Mouse (Mus musculus): ENCODE data around the gene Fxyd6.
A peak's percentile ranks its signal among the peaks of the same experiment; 100 is the strongest.

Fxyd6 gene

DNA sequence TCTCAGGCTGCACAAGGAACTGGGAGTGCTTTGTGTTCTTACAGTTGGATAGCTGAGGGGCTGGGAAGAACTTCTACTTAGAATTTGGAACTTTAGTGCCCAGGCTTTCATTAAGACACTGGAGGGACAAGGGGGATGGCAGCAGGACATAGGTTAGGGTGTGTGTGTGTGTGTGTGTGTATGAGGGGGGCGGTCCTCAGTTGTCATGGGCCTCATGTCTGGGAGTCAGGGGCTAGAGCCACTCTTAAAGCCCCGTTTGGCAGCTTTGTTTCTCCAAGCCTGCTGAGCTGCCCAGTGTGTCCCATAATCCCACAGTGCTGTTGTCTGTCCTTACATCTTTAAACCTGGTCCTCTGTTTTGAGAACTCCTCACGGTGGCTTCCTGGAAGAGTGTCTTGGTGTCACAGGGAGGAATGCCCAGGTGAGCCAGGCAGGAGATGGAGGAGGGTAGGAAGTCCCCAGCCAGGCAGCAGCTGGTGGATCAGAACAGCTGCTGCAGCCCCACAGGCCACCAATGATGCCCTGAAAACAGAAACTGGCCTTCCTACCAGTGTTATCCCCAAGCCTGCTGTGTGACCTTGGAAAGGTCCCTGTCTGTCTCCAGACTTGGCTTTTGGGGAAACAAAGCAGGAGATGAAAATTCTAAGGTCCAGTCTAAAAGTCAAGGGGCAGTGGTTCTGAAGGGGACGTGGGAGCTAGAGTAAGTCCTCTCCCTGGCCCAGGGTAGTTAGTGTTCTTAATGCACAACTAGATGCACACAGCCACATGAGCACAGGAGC is 42.9 kb downstream of the Fxyd6 start:
- DNase-seq: no peak

DNA sequence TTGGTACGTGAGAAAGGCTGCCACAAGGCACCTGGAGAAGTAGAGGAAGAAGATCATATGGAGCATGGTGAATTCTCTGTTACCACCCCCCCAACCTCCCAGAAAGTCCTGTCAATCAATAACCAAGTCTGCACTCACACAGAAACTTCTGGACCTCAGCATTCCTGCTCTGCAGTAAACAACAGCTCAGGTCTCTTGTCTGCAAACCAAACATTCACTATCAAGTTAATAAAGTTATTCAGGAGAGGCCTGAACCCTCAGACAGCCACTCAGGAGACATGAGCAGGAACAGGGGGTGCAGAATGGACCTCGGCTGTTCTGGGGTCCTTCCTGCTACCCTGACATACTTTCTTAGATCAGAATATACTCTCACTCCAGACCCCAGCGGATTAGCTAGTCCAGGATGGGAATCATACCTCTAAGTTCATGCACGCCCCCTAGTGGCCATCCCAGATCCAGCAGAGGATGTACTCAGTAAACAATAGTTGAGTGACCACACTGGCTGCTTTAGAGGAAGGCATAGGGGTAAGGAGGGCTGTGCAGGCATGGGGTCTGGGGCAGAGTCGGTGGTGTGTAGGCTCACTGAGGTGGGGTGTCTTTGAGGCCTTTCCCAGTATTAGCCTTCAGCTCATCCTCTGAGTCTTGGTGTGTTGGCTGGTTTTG is 43.6 kb downstream of the Fxyd6 start:
- peak; percentile 47 to 54 for DNase-seq

GRCm38 (mm10) chr9:45415912-45416311 is 45.9 kb downstream of the Fxyd6 start:
- DNase-seq: peak; percentile 81 to 86

DNA sequence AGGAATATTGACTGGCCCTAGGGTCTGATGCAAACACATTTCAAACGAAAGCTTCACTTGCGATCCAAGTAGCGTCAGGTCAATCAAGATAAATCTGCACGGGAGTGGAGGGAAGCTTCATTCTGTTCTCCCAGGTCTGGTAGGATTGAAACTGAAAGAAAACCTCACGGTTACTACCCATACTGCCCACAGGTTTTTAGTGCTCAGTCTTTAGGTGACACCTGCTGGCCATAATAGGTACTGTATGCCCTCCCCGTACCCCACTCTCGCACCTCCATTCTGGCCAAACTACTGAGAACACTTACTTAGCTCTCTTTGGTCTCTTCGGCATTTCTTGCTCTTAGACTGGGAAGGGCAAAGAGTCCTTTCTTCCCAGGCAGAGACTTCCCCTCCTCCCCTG is 47.3 kb downstream of the Fxyd6 start:
- DNase-seq: peak; percentile 71 to 79

DNA sequence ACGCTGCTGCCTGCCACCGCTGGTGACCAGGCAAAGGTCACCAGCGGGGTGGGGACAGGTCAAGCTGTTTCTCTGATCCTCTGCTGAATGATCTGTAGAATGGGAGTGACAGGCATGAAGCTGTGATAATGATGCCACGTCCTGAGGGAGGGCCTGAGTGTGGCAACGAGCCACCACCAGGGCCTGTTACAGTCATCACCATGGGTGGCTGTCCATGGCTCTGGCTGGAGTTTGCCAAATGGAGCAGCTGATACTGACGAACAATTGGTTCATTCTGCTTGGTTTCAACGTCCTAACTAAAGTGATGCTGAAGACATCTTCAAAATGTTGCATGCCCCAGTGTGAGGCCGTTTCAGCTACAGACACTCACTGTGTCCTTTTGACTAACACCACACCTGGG is 48.3 kb downstream of the Fxyd6 start:
- no peak for DNase-seq

- peak; percentile 49 to 50 for DNase-seq
Observed at GRCm38 (mm10) chr9:45421209-45421608, 51.2 kb downstream of the Fxyd6 start.

DNA sequence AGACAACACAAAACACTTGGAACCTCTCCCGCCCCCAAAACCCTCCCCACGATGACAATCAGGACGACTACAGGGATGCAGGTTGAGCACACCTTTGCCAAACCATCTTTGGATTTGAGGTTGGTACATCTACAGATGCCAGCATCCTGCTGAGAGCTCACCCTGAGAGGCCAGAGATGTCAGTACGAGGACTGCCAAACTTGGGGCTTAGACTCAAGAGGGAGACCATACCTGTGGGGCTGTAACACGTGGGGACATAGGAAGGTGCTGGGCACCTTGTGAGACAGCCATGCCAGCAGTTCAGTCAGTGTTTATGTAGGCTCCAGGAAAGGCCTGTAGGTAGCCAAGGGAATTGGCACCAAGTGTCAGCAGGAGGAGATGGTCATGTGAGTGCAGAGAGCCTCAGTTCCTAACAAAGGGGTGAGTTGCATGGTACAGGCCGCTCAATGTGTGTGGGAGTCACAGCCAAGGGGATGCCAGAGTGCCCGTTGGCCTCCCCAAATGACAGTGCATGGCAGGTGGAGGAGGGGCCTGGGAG is 52.8 kb downstream of the Fxyd6 start:
- DNase-seq: peak in 1 of 2 experiments; percentile 43

GRCm38 (mm10) chr9:45426456-45426855 is 56.5 kb downstream of the Fxyd6 start, which contains the start of gene Dscaml1:
TSS of gene Dscaml1 (plus strand) at chr9:45426628.
- peak; percentile 57 to 74 for DNase-seq

- DNase-seq: no peak
Observed at GRCm38 (mm10) chr9:45429392-45429791, 59.4 kb downstream of the Fxyd6 start.

DNA sequence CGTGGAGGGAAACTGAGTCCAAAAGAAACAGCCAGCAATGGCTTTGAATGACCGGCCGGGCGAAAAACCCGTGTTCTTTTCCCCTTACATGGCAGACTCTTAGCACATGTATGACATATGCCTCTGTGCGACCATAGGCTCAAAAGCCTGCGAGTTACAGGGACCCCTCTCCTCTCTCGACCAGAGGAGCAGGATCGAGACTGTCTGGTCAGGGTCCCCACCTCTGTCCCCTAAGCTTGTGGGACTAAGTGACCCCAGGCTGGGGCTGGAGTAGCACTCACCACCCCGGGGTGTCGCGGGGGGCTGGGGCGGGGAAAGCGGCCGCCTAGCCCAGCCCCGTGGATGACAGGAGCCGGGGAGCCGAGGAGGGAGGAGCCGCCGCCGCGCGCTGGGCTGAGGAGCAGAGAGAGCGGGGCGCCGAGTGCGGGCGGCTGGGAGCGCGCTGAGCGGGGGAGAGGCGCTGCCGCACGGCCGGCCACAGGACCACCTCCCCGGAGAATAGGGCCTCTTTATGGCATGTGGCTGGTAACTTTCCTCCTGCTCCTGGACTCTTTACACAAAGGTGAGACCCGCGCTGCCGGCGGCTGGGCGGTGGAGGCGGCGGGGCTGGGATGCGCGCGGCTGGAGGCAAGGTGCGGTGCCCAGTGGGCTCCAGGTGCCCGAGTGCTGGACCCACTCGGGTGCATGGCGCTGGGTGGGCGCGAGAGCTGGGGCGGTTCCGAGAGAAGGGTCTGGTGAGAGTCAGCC is 60.1 kb downstream of the Fxyd6 start:
- peak; percentile 70 to 73 for DNase-seq

DNA sequence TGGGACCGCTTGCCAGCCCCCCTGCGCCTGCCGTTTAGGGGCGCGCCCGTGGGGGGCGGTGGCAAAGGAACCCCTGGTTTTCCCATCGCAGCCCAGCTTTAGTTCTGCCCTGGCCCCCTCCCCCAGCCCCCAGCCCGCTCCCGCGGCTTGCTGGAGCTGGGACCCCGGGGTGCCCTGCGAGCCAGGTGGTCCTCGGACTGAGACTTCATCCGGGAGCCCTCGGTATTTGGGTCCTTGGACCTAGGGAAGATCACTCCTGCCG is 60.6 kb downstream of the Fxyd6 start:
- no peak for DNase-seq

GRCm38 (mm10) chr9:45431150-45431549 is 61.2 kb downstream of the Fxyd6 start:
- DNase-seq: peak; percentile 50 to 55

DNA sequence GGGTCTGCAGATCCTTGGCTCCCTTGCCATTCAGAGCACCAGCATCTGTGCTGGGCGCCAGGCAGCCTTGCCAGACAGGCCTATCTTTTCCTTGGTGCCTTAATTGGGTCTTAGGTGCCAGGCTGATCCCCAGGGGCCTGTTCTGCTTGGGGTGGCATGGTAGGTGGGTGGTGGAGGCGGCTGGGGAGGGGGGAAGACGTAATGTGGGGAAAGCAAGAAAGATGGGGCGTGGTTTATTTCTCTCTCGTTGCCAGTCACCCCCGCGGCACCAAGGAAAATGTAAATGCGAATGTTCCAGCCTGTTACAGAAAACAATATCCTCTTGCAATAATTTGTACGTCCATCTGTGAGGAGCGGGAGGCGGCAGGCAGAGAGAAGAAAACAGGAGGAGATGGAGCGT is 62.7 kb downstream of the Fxyd6 start:
- no peak for DNase-seq

DNA sequence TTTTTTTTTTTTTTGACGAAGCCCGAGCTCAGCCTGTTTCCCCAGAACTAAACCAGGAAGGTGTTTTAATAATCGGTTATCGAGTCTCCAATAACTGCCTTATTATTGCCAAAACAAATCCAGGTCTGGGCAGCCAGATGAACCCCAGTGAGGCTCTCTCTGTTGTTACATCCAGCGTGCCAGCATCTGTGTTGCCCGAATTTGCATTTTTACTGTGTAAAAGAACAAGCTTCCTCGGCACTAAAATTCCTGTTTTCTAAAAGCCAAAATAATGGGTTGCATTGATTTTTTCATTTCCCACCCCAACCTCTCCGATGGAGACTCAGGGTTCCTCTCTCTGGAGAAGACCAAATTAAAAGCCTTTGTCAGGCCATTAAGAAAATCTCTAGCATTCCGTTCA is 63.1 kb downstream of the Fxyd6 start:
- DNase-seq: no peak

GRCm38 (mm10) chr9:45434171-45434570 is 64.2 kb downstream of the Fxyd6 start:
- DNase-seq: no peak

- no peak for DNase-seq
Observed at GRCm38 (mm10) chr9:45439025-45439424, 69.0 kb downstream of the Fxyd6 start.

GRCm38 (mm10) chr9:45440083-45440784 is 70.2 kb downstream of the Fxyd6 start:
- no peak for DNase-seq

DNA sequence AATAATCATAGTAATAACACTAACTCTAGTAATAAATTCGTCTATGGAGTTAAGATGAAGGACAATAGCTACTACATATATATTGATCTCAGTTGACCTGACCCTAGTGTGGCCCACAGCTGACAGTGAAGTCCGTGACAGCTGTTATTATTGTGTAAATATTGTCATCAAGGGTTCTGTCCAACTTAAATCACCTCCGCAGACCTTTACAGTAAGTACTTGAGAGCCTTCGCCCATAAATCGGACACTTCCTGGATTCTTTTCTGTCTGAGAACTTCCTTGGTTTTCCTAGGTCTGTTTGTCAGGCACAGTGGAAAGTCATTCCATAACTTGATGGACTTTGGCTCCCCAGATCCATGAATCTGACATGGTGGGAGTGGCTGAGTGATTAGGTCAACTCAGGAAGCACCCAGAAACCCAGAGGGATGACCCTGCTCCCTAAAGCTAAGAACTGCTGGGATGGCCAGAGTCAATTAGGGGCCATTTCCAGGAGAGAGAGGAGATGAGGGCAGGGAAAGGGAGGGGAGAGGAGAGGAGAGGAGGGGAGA is 74.3 kb downstream of the Fxyd6 start:
- no peak for DNase-seq
